Mouse (Mus musculus): ENCODE results near the gene Supt3.

GRCm38 (mm10) chr17:45086361-45086760, 309.4 kb downstream of the Supt3 start:
- TF ChIP-seq POLR2A (IDR thresholded peaks at IDR 0.05; ENCODE audit: insufficient read depth, low read length) (no peak), EP300 (IDR thresholded peaks at IDR 0.05; ENCODE audit: insufficient read depth, low read depth, low read length) (no peak), CTCF (IDR thresholded peaks at IDR 0.05; ENCODE audit: low read depth, low read length) (no peak)

Data from ES-Bruce4 (cell line).